Mouse (Mus musculus): ENCODE measurements around the gene Col6a4.

The Col6a4 gene

GRCm38 (mm10) chr9:105960533-105960932 is 136.1 kb downstream of the Col6a4 start, which contains the start of gene Col6a5:
Gene Col6a5 (minus strand): TSS chr9:105960643.
- DNase-seq (ENCODE audit: low spot score): no peak

- DNase-seq (ENCODE audit: low spot score): no peak
Observed at GRCm38 (mm10) chr9:105959116-105959515, 137.5 kb downstream of the Col6a4 start.

- DNase-seq (ENCODE audit: low spot score): no peak
Observed at GRCm38 (mm10) chr9:105949755-105950154, 146.8 kb downstream of the Col6a4 start.

GRCm38 (mm10) chr9:105947577-105947976 is 149.0 kb downstream of the Col6a4 start:
- DNase-seq (ENCODE audit: low spot score): no peak
